Mouse (Mus musculus) adrenal gland, postnatal 14 days (tissue): ENCODE data around the gene Inpp5b. TPM values are rescaled to one million over a fixed set of nuclear protein-coding genes. Genes with fewer than 3 reads are reported as not detected.
"Not testable (repeated sequence)": the region's sequence is repeated elsewhere in the genome, so short reads cannot be mapped to it uniquely, and the experiment has no call there.

ENCODE experiments used
- DNase-seq: peaks from one replicate; pipeline ENCODE4 v3.0.0; 2021; ENCODE audit warnings: mixed read lengths
- long read RNA-seq, 2 experiments: library from polyadenylated mRNA; stranded (forward); transcript quantifications; one replicate each; pipeline ENCODE4 v2.0.0; 2021
- total RNA-seq: library from RNA; stranded (reverse); gene quantifications from 2 replicates; pipeline ENCODE4 v1.2.3, GENCODE M21; 2021

The Inpp5b gene
- 23.8 and 24.6 TPM in 2 replicates for total RNA-seq
- long read RNA-seq, experiment 1, partial matches to known transcripts, result 22 of 36 reads
- long read RNA-seq, experiment 1, other reads (novel, unspliced or antisense), result 11 of 36 reads
- long read RNA-seq, experiment 2, transcript Inpp5b-201 (24 exons, 3,809 nt), result major isoform, 6 of 28 reads
- long read RNA-seq, experiment 2, partial matches to known transcripts, result 19 of 28 reads
- long read RNA-seq, experiment 2, other reads (novel, unspliced or antisense), result 3 of 28 reads

GRCm38 (mm10) chr4:124741376-124742343 lies at the start of gene Inpp5b:
Gene Inpp5b (plus strand): TSS chr4:124741850.
- peak; percentile 84 for DNase-seq

GRCm38 (mm10) chr4:124692416-124692861 lies 49.2 kb upstream of the Inpp5b start:
- no peak for DNase-seq

GRCm38 (mm10) chr4:124693135-124693894 lies 48.3 kb upstream of the Inpp5b start, which contains the start of gene Utp11:
Gene Utp11 (minus strand): TSS chr4:124693600.
- DNase-seq, result peak; percentile 92

- DNase-seq, result no peak
Measured at GRCm38 (mm10) chr4:124694572-124694971, 47.1 kb upstream of the Inpp5b start.

GRCm38 (mm10) chr4:124695786-124696516 lies 45.7 kb upstream of the Inpp5b start:
- DNase-seq, result no peak

GRCm38 (mm10) chr4:124699791-124700190 lies 41.9 kb upstream of the Inpp5b start:
- DNase-seq, result peak; percentile 52

GRCm38 (mm10) chr4:124700248-124700971 lies 41.2 kb upstream of the Inpp5b start, which contains the start of gene Fhl3:
Gene Fhl3 (plus strand): TSS chr4:124700701.
- peak; percentile 80 for DNase-seq

GRCm38 (mm10) chr4:124701052-124701845 lies 40.4 kb upstream of the Inpp5b start:
- DNase-seq, result no peak

- no peak for DNase-seq
Measured at GRCm38 (mm10) chr4:124701916-124702315, 39.7 kb upstream of the Inpp5b start.

GRCm38 (mm10) chr4:124703406-124703805 lies 38.2 kb upstream of the Inpp5b start:
- no peak for DNase-seq

GRCm38 (mm10) chr4:124703881-124704796 lies 37.5 kb upstream of the Inpp5b start:
- DNase-seq, result peak; percentile 55

- DNase-seq, result peak; percentile 57
Measured at GRCm38 (mm10) chr4:124704797-124705474, 36.7 kb upstream of the Inpp5b start.

- DNase-seq, result no peak
Measured at GRCm38 (mm10) chr4:124705661-124706269, 35.9 kb upstream of the Inpp5b start.

GRCm38 (mm10) chr4:124707381-124708199 lies 34.1 kb upstream of the Inpp5b start:
- DNase-seq, result not testable (repeated sequence)

- DNase-seq, result not testable (repeated sequence)
Measured at GRCm38 (mm10) chr4:124708200-124708517, 33.5 kb upstream of the Inpp5b start.

- peak; percentile 96 for DNase-seq
Measured at GRCm38 (mm10) chr4:124708518-124709477, 32.9 kb upstream of the Inpp5b start.
